11 mouse cellular contexts compared by ENCODE assay signal in the genomic region with DNA sequence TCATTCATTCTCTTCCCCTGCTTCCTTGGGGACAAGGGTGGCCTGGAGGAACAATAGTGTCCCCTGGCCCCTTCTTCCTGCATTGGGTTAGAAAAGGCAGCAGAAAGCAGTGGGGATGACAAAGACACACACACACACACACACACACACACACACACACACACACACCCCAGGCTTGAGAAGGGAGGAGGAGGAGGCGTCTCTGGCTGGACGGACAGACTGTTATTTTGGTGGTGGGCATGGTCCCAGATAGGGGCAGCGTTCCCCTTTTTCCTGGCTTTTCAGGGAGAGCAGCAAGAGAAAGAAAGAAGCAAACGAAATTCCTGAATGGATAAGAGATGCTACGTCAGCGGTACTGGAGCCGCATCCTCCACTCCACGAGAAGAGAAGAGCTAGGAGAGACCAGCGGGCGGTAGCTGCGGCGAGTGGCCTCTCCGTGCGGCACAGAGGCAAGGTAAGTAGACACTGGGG. TPM values are rescaled to one million over a fixed set of nuclear protein-coding genes. Genes with fewer than 3 reads are reported as not detected.
DNase-seq lines count a peak whose midpoint lies in the region; ATAC-seq lines count a peak whose summit lies in the region.
"Had no signal": no experiment of that assay in that cellular context is flagged by ENCODE, and none has a peak within 500 bp of the region (broad histone marks: within the 10 kb centered on the region; RNA-seq: fewer than 3 reads in every experiment).

No protein-coding gene starts in this region.

- peak overlapping the region; percentile 67 for H3K4me2 ChIP-seq in forebrain, embryonic 16.5 days (ENCODE audit: low read length)

- peaks cover 56% of the 10 kb centered on the region for H3K4me1 ChIP-seq in forebrain, embryonic 16.5 days (replicated peaks; ENCODE audit: control insufficient read depth, insufficient read depth, low read length)
- no peaks in the 10 kb centered on the region; the same call in 1 of the 2 replicates for H3K4me1 ChIP-seq in heart, embryonic 10.5 days

- under 1% methylated on average over 14 of the region's 14 CpGs for WGBS in forebrain, embryonic 16.5 days
- WGBS in heart, embryonic 10.5 days, result 1% methylated on average over 14 of the region's 14 CpGs

- no peaks in the 10 kb centered on the region for H3K36me3 ChIP-seq in forebrain, embryonic 16.5 days (ENCODE audit: control insufficient read depth, insufficient read depth)
- H3K36me3 ChIP-seq in heart, embryonic 10.5 days, result no peaks in the 10 kb centered on the region

- peak; percentile 27 for ATAC-seq in forebrain, embryonic 16.5 days

- DNase-seq in cerebellum, postnatal 10 days, result peak; percentile 78 to 79
- DNase-seq in left cerebral cortex, postnatal 10 days (ENCODE audit: extremely low spot score in 1 of 2, low spot score in 2 of 2), result peak; percentile 62 to 81
- DNase-seq in retina, postnatal 1 day, result peak; percentile 46
- DNase-seq in adrenal gland, postnatal 4 days (ENCODE audit: low spot score in 2 of 2), result no peak
- DNase-seq in heart, adult 18-20 months, result no peak
- no peak for DNase-seq in heart, embryonic 10.5 days (ENCODE audit: low spot score)
- DNase-seq: lung, postnatal 36 days had no signal

- no peaks in the 10 kb centered on the region for H3K27me3 ChIP-seq in forebrain, embryonic 16.5 days (replicated peaks; ENCODE audit: control insufficient read depth, insufficient read depth, low read length)
- peaks cover 100% of the 10 kb centered on the region for H3K27me3 ChIP-seq in heart, embryonic 10.5 days (ENCODE audit: insufficient read depth, poor library complexity, severe bottlenecking)

- intact Hi-C loops in left cerebral cortex, postnatal 10 days (cut with DNase I), result no loop called here

- peak overlapping the region; percentile 100 for H3K27ac ChIP-seq in forebrain, embryonic 16.5 days (ENCODE audit: low read length)
- no peak overlapping the region for H3K27ac ChIP-seq in heart, embryonic 10.5 days

- H3K4me3 ChIP-seq in forebrain, embryonic 16.5 days (replicated peaks; ENCODE audit: low read length), result peak overlapping the region; percentile 74
- H3K4me3 ChIP-seq in heart, embryonic 10.5 days, result no peak overlapping the region

- H3K9ac ChIP-seq in forebrain, embryonic 16.5 days (replicated peaks; ENCODE audit: low read depth, low read length), result peak overlapping the region; percentile 100

- no peaks in the 10 kb centered on the region for H3K9me3 ChIP-seq in forebrain, embryonic 16.5 days (ENCODE audit: control insufficient read depth, low read length)
- H3K9me3 ChIP-seq in heart, embryonic 10.5 days, result no peaks in the 10 kb centered on the region

RNA-seq across cellular contexts. Expression of a gene that starts 47.6 kb away (rescaled TPM):
- polyA plus RNA-seq in forebrain, embryonic 16.5 days (2015; fragmentation: Nextera tagmentation; extraction: Ambion mirVana), result not detected in 2 replicates
- under 1 TPM; 0.26 to 0.41 TPM for total RNA-seq in left cerebral cortex, postnatal 10 days (2021)
- 1 to 10 TPM; 2.2 to 3.8 TPM for total RNA-seq in adrenal gland, postnatal 4 days (2021)
- total RNA-seq in heart, adult 18-20 months (2021), result under 1 TPM in 1 of 2 experiments, not detected in 1; 0.64 TPM
- polyA plus RNA-seq in heart, embryonic 10.5 days (2016; fragmentation: Nextera tagmentation; extraction: Ambion mirVana), result 0.09 and 8.2 TPM in 2 replicates
- total RNA-seq: granulocyte monocyte progenitor cell, adult 5-6 weeks; layer of hippocampus, postnatal 36 days; MEL had no signal

Comparison
In these comparisons a context has a peak if more than half of its experiments do, and no peak if none do; other contexts are left out.
1. DNase-seq: peak in cerebellum, postnatal 10 days (2 of 2), left cerebral cortex, postnatal 10 days (2 of 2) and retina, postnatal 1 day (single experiment); none in adrenal gland, postnatal 4 days (0 of 2), heart, adult 18-20 months (0 of 2) and heart, embryonic 10.5 days (single experiment).